ENCODE assay signal across 9 mouse cellular contexts in the genomic region with DNA sequence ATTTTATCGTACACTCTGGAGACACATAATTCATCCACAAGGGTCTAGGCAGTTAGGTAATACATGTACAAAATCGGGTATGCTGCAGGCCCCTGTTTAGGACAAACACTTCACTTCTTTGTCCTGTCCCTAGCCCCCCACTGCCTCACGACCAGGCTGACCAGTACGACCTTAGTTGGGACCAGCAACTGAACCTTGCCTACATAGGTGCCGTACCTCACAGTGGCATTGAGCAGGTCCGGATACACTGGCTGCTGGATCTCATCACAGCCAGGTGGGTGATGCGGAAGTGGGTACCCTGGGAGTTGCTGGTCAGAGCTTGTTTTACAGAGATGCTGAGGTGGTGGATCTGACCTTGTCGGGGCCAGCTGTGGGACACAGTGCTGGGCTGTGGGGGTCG. TPM values are rescaled to one million over a fixed set of nuclear protein-coding genes. Genes with fewer than 3 reads are reported as not detected.
DNase-seq lines count a peak whose midpoint lies in the region; ATAC-seq and TF ChIP-seq lines count a peak whose summit lies in the region.
"Had no signal": no experiment of that assay in that cellular context is flagged by ENCODE, and none has a peak within 500 bp of the region (broad histone marks: within the 10 kb centered on the region; RNA-seq: fewer than 3 reads in every experiment).

No protein-coding gene starts in this region.

- WGBS in kidney, postnatal 0 days = 77% methylated on average over 9 of the region's 9 CpGs
- WGBS in neural tube, embryonic 15.5 days = 77% methylated on average over 9 of the region's 9 CpGs

- TF ChIP-seq POLR2A in embryonic fibroblast, embryonic 13.5 days (IDR thresholded peaks at IDR 0.05; ENCODE audit: low read depth, low read length) = no peak

- peak overlapping the region; percentile 99 for H3K27ac ChIP-seq in left cerebral cortex, adult 2 months
- H3K27ac ChIP-seq in embryonic fibroblast, embryonic 13.5 days (ENCODE audit: insufficient read depth, low read length) = no peak overlapping the region
- H3K27ac ChIP-seq in kidney, postnatal 0 days = no peak overlapping the region
- peak overlapping the region; percentile 87; the same call in 1 of the 2 replicates for H3K27ac ChIP-seq in neural tube, embryonic 15.5 days (replicated peaks)

- no peak for DNase-seq in left cerebral cortex, adult 2 months (ENCODE audit: extremely low spot score in 1 of 2, low spot score in 2 of 2)
- DNase-seq in left cerebral cortex, postnatal 4 days = no peak
- no peak for DNase-seq in kidney, postnatal 0 days (ENCODE audit: low spot score)
- DNase-seq in adrenal gland, postnatal 25 days = no peak
- DNase-seq in adrenal gland, adult (ENCODE audit: inconsistent age in 2 of 2, low spot score in 1 of 2) = no peak
- DNase-seq in frontal cortex, postnatal 14 days (ENCODE audit: low spot score in 2 of 2) = no peak
- DNase-seq: gastrocnemius, postnatal 36 days had no signal

- peak overlapping the region; percentile 54 for H3K4me3 ChIP-seq in left cerebral cortex, adult 2 months
- H3K4me3 ChIP-seq in embryonic fibroblast, embryonic 13.5 days (ENCODE audit: insufficient read depth, low read length) = peak overlapping the region; percentile 55
- no peak overlapping the region for H3K4me3 ChIP-seq in kidney, postnatal 0 days (replicated peaks; ENCODE audit: low read depth, low read length)
- H3K4me3 ChIP-seq in neural tube, embryonic 15.5 days (replicated peaks) = no peak overlapping the region

- H3K9ac ChIP-seq in kidney, postnatal 0 days (ENCODE audit: low read depth, low read length) = 0 out of 2 replicates have a peak overlapping the region, but pooled peaks have one; percentile 74
- no peak overlapping the region for H3K9ac ChIP-seq in neural tube, embryonic 15.5 days (replicated peaks)

- 0 out of 2 replicates have a peak, but pooled peaks cover 12% of the 10 kb centered on the region for H3K36me3 ChIP-seq in kidney, postnatal 0 days (ENCODE audit: insufficient read depth, low read length)
- H3K36me3 ChIP-seq in neural tube, embryonic 15.5 days = peaks cover 21% of the 10 kb centered on the region; the same call in 1 of the 2 replicates

- peak overlapping the region; percentile 81; the same call in 1 of the 2 replicates for H3K4me2 ChIP-seq in kidney, postnatal 0 days (ENCODE audit: low read length)
- H3K4me2 ChIP-seq in neural tube, embryonic 15.5 days = peak overlapping the region; percentile 71

- H3K4me1 ChIP-seq in embryonic fibroblast, embryonic 13.5 days (ENCODE audit: control insufficient read depth, insufficient read depth, low read length) = peaks cover 4% of the 10 kb centered on the region; the same call in 1 of the 2 replicates
- H3K4me1 ChIP-seq in kidney, postnatal 0 days (replicated peaks; ENCODE audit: insufficient read depth, low read length) = peaks cover 11% of the 10 kb centered on the region
- peaks cover 25% of the 10 kb centered on the region for H3K4me1 ChIP-seq in neural tube, embryonic 15.5 days

- ATAC-seq in kidney, postnatal 0 days (replicated peaks; ENCODE audit: low FRiP score, low read depth) = no peak
- no peak for ATAC-seq in neural tube, embryonic 15.5 days (ENCODE audit: low FRiP score)

- H3K9me3 ChIP-seq in kidney, postnatal 0 days (replicated peaks; ENCODE audit: low read length) = no peaks in the 10 kb centered on the region
- no peaks in the 10 kb centered on the region for H3K9me3 ChIP-seq in neural tube, embryonic 15.5 days (replicated peaks)

- TF ChIP-seq CTCF in left cerebral cortex, adult 2 months (IDR thresholded peaks at IDR 0.05) = no peak
- no peak for TF ChIP-seq CTCF in embryonic fibroblast, embryonic 13.5 days (IDR thresholded peaks at IDR 0.05; ENCODE audit: borderline replicate concordance, insufficient read depth, low read length)
- no peak for TF ChIP-seq CTCF in kidney, postnatal 0 days (IDR thresholded peaks at IDR 0.05; ENCODE audit: low read depth)

- intact Hi-C loops in left cerebral cortex, adult 2 months (cut with DNase I) = loop anchor here (2.0 to 10.0 kb wide), 3 partner anchors 57 to 535 kb away; partner anchors contain the start of genes Atp5k, Ccdc18 and Tmed5
- intact Hi-C loops in left cerebral cortex, postnatal 4 days (cut with DNase I) = no loop called here

- H3K27me3 ChIP-seq in kidney, postnatal 0 days (ENCODE audit: insufficient read depth, low read length) = no peaks in the 10 kb centered on the region
- no peaks in the 10 kb centered on the region for H3K27me3 ChIP-seq in neural tube, embryonic 15.5 days (replicated peaks)

RNA-seq across cellular contexts. Expression of gene Dgkq, which starts 0.5 kb away (rescaled TPM):
- 10 to 100 TPM; 58.9 to 59.7 TPM for total RNA-seq in left cerebral cortex, adult 2 months (2021)
- total RNA-seq in left cerebral cortex, postnatal 4 days (2021) = 10 to 100 TPM; 55.4 to 68.1 TPM
- polyA plus RNA-seq in embryonic fibroblast, embryonic 13.5 days (2011; ENCODE audit: insufficient read length, low read depth, missing spikeins) = 11.7 and 11.8 TPM in 2 replicates
- polyA plus RNA-seq in kidney, postnatal 0 days (2015; fragmentation: Nextera tagmentation; extraction: Ambion mirVana) = 6.5 and 6.9 TPM in 2 replicates
- 25.2 and 33.9 TPM in 2 replicates for polyA plus RNA-seq in neural tube, embryonic 15.5 days (2015; fragmentation: Nextera tagmentation; extraction: Ambion mirVana)
- total RNA-seq in adrenal gland, postnatal 25 days (2021) = 21.2 and 22.7 TPM in 2 replicates

RNA-seq across cellular contexts. Expression of gene Slc26a1, which starts 5.4 kb away (rescaled TPM):
- 1 to 10 TPM in 1 of 2 experiments, under 1 TPM in 1; 0.89 to 1.4 TPM for total RNA-seq in left cerebral cortex, adult 2 months (2021)
- total RNA-seq in left cerebral cortex, postnatal 4 days (2021) = 1 to 10 TPM; 3.8 to 4.2 TPM
- polyA plus RNA-seq in embryonic fibroblast, embryonic 13.5 days (2011; ENCODE audit: insufficient read length, low read depth, missing spikeins) = 0.23 TPM in 1 of 2 replicates, not detected in the other
- 8.5 and 10.1 TPM in 2 replicates for polyA plus RNA-seq in kidney, postnatal 0 days (2015; fragmentation: Nextera tagmentation; extraction: Ambion mirVana)
- 2.6 TPM in 2 replicates for polyA plus RNA-seq in neural tube, embryonic 15.5 days (2015; fragmentation: Nextera tagmentation; extraction: Ambion mirVana)
- total RNA-seq in adrenal gland, postnatal 25 days (2021) = 0.15 and 1.1 TPM in 2 replicates
- total RNA-seq: gastrocnemius, postnatal 36 days had no signal

RNA-seq across cellular contexts. Expression of gene Idua, which starts 9.9 kb away (rescaled TPM):
- 10 to 100 TPM; 14.9 to 20.8 TPM for total RNA-seq in left cerebral cortex, adult 2 months (2021)
- 1 to 10 TPM; 9.8 to 9.9 TPM for total RNA-seq in left cerebral cortex, postnatal 4 days (2021)
- 17.9 and 18.6 TPM in 2 replicates for polyA plus RNA-seq in embryonic fibroblast, embryonic 13.5 days (2011; ENCODE audit: insufficient read length, low read depth, missing spikeins)
- polyA plus RNA-seq in kidney, postnatal 0 days (2015; fragmentation: Nextera tagmentation; extraction: Ambion mirVana) = 6.3 and 7.4 TPM in 2 replicates
- 11.4 and 11.7 TPM in 2 replicates for polyA plus RNA-seq in neural tube, embryonic 15.5 days (2015; fragmentation: Nextera tagmentation; extraction: Ambion mirVana)
- total RNA-seq in adrenal gland, postnatal 25 days (2021) = 17.2 and 19.1 TPM in 2 replicates

RNA-seq across cellular contexts. Expression of gene Fgfrl1, which starts 22.2 kb away (rescaled TPM):
- total RNA-seq in left cerebral cortex, adult 2 months (2021) = 10 to 100 TPM; 19.7 to 21.7 TPM
- total RNA-seq in left cerebral cortex, postnatal 4 days (2021) = 10 to 100 TPM; 17.3 to 17.6 TPM
- 22.5 and 30.6 TPM in 2 replicates for polyA plus RNA-seq in embryonic fibroblast, embryonic 13.5 days (2011; ENCODE audit: insufficient read length, low read depth, missing spikeins)
- polyA plus RNA-seq in kidney, postnatal 0 days (2015; fragmentation: Nextera tagmentation; extraction: Ambion mirVana) = 23.2 and 25.1 TPM in 2 replicates
- polyA plus RNA-seq in neural tube, embryonic 15.5 days (2015; fragmentation: Nextera tagmentation; extraction: Ambion mirVana) = 7.8 and 10.9 TPM in 2 replicates
- 24.6 and 32.3 TPM in 2 replicates for total RNA-seq in adrenal gland, postnatal 25 days (2021)

RNA-seq across cellular contexts. Expression of gene Tmem175, which starts 40.4 kb away (rescaled TPM):
- 10 to 100 TPM; 40.8 to 43.2 TPM for total RNA-seq in left cerebral cortex, adult 2 months (2021)
- 10 to 100 TPM; 24.3 to 25.3 TPM for total RNA-seq in left cerebral cortex, postnatal 4 days (2021)
- polyA plus RNA-seq in embryonic fibroblast, embryonic 13.5 days (2011; ENCODE audit: insufficient read length, low read depth, missing spikeins) = 29.0 and 36.3 TPM in 2 replicates
- polyA plus RNA-seq in kidney, postnatal 0 days (2015; fragmentation: Nextera tagmentation; extraction: Ambion mirVana) = 27.8 and 28.1 TPM in 2 replicates
- polyA plus RNA-seq in neural tube, embryonic 15.5 days (2015; fragmentation: Nextera tagmentation; extraction: Ambion mirVana) = 24.0 and 28.9 TPM in 2 replicates
- 28.5 and 37.2 TPM in 2 replicates for total RNA-seq in adrenal gland, postnatal 25 days (2021)

Comparison
In these comparisons a context has a peak if more than half of its experiments do, and no peak if none do; other contexts are left out.
1. H3K27ac ChIP-seq: peak in left cerebral cortex, adult 2 months (single experiment) and neural tube, embryonic 15.5 days (single experiment); none in embryonic fibroblast, embryonic 13.5 days (single experiment) and kidney, postnatal 0 days (single experiment).
2. H3K4me3 ChIP-seq: peak in left cerebral cortex, adult 2 months (single experiment) and embryonic fibroblast, embryonic 13.5 days (single experiment); none in kidney, postnatal 0 days (single experiment) and neural tube, embryonic 15.5 days (single experiment).